Mouse (Mus musculus) forebrain, embryonic 12.5 days (tissue): ENCODE results near the gene Gnb4. TPM values are rescaled to one million over a fixed set of nuclear protein-coding genes. Genes with fewer than 3 reads are reported as not detected.

Experiments used
- ATAC-seq: fragments of 200-750 bp; cut with Nextera tagmentation; 2 replicates; pipeline ENCODE4 v1.8.0; 2017; ENCODE audit warnings: moderate TSS enrichment; ENCODE audit not compliant: low FRiP score
- H3K27ac ChIP-seq: fragments of 300-500 bp; sonication (generic); 2 replicates; pipeline ENCODE4 v1.5.1; 2016; ENCODE audit warnings: mild to moderate bottlenecking
- H3K27me3 ChIP-seq: fragments of 300-500 bp; sonication (generic); 2 replicates; pipeline ENCODE4 v1.6.1; 2016; ENCODE audit warnings: mild to moderate bottlenecking
- H3K36me3 ChIP-seq: fragments of 300-500 bp; sonication (generic); replicated peaks from 2 replicates; pipeline ENCODE4 v1.6.1; 2016; ENCODE audit warnings: mild to moderate bottlenecking
- H3K4me1 ChIP-seq: fragments of 300-500 bp; sonication (generic); 2 replicates; pipeline ENCODE4 v1.6.1; 2016
- H3K4me2 ChIP-seq: fragments of 300-500 bp; sonication (generic); 2 replicates; pipeline ENCODE4 v1.6.1; 2016; ENCODE audit warnings: mild to moderate bottlenecking, moderate library complexity
- H3K4me3 ChIP-seq: fragments of 300-500 bp; sonication (generic); replicated peaks from 2 replicates; pipeline ENCODE4 v1.5.1; 2016; ENCODE audit warnings: mild to moderate bottlenecking
- H3K9ac ChIP-seq: fragments of 300-500 bp; sonication (generic); 2 replicates; pipeline ENCODE4 v1.6.1; 2016; ENCODE audit warnings: mild to moderate bottlenecking
- H3K9me3 ChIP-seq: fragments of 300-500 bp; sonication (generic); 2 replicates; pipeline ENCODE4 v1.6.1; 2016
- WGBS: fragments of 180-500 bp; shearing (Covaris S2); methylation state at CpG from one replicate; pipeline ENCODE4 v1.1.7; 2016; 5-methylcytosine and 5-hydroxymethylcytosine counted together
- polyA plus RNA-seq: library from polyadenylated mRNA; unstranded; fragments of >200 nt; fragmentation: Nextera tagmentation; extraction: Ambion mirVana; gene quantifications from 2 replicates; pipeline ENCODE4 v1.2.1, GENCODE M21; 2016

Gnb4 gene
- 34.9 and 40.5 TPM in 2 replicates for polyA plus RNA-seq

DNA sequence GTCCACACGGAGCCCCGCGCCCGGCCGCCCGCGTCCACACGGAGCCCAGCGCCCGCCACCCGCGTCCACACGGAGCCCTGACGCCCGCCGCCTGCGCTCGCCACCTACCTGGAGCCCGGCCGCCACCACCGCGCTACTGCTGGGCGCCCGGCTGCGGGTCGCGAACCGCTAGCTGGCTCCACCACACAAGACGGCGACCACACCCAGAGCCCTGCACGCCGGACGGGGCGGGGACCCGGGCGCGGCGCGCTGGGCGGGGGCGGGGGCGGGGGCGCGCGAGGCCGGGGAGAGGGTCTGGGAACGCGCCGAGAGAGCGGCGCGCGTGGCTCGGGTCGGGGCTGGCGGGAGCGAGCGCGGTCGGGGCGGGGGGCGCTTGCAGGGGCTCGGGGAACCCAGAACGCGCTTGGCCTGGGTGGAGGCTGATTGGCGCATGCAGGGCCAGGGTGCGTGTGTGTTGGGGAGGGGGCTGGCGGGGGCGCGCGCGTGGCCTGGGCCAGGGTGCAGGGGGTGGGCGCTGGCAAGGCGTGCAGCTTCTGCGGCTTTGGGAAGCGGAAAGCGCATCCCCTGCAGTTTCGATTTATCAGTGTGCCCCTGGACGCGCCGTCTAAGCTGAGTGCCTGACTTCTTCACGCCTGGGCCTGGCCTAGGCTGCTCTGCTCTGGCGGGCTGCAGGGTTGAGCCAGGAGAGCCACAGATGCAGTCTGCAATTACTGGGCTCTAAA is at the start of gene Gnb4:
Gene Gnb4 (minus strand): TSS at position 255 of the 722 bp plus-strand sequence.
- H3K27me3 ChIP-seq: 0 out of 2 replicates have a peak, but pooled peaks cover 5% of the 10 kb centered on the region
- H3K9me3 ChIP-seq: no peaks in the 10 kb centered on the region
- peak within 1 kb of the TSS; percentile 75 for H3K4me3 ChIP-seq
- H3K4me1 ChIP-seq: 0 out of 2 replicates have a peak, but pooled peaks cover 6% of the 10 kb centered on the region
- no peak within 1 kb of the TSS; the same call in 1 of the 2 replicates for H3K27ac ChIP-seq
- peak within 1 kb of the TSS; percentile 65 for H3K9ac ChIP-seq
- no peaks in the 10 kb centered on the region for H3K36me3 ChIP-seq
- ATAC-seq: peak; percentile 91
- WGBS: under 1% methylated on average over 41 of the region's 83 CpGs
- peak within 1 kb of the TSS; percentile 60 for H3K4me2 ChIP-seq

DNA sequence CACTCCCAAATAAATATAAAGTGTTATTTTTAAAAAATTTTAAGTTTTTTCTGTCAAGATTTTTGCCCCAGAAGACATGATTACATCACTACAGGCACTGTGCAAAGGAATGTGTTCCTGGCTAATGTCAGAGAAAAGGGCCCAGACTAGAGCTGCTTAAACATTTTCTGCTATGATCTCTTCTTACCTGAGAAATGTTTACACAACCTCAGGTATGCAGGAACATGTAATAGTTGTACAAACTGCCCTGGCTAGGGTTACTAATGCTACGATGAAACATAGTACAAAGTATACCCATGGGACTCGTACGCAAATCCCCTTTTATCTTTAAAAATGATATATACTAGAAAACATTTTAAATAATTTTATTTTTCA is 45.2 kb upstream of the Gnb4 start:
- H3K36me3 ChIP-seq: no peaks in the 10 kb centered on the region
- no peak for ATAC-seq
- 93% methylated on average over 3 of the region's 3 CpGs for WGBS
- no peak overlapping the region for H3K9ac ChIP-seq
- H3K27me3 ChIP-seq: no peaks in the 10 kb centered on the region
- H3K4me3 ChIP-seq: no peak overlapping the region
- no peaks in the 10 kb centered on the region for H3K9me3 ChIP-seq
- H3K4me2 ChIP-seq: no peak overlapping the region
- no peak overlapping the region for H3K27ac ChIP-seq
- no peaks in the 10 kb centered on the region for H3K4me1 ChIP-seq

DNA sequence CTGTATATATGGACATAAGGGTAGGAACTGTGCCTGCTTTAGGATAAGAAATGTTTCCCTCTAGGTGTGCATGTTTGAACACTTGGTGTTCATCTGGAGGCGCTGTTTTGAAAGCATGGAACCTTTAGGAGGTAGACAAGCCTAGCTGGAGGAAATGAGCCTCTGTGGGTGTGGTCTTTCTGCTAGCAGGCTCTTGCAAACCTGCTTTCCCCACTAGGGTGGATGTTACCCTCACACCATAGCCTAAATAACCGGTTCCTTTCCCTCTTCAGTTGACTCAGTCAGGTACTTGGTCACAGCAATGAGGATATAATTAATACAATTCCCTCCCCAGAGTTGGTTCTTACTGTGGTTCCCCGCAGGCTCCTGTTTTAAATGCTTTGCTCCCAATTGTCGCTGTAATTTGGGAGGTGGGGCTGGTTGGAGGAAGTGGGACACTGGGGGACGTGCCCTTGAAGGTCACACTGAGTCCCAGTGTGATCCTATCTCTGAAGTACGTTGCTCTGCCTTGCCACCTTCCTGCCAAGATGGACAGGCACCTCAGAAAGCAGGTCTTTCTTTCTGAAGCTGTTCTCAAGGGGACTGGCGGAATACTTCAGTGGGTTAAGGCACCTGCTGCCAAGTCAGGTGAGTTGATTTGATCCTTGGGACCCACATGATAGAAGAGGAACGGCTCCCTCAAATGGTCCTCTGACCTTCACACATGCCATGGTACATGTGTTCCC is 44.6 kb upstream of the Gnb4 start:
- no peak overlapping the region for H3K9ac ChIP-seq
- no peaks in the 10 kb centered on the region for H3K27me3 ChIP-seq
- ATAC-seq: no peak
- no peak overlapping the region for H3K4me3 ChIP-seq
- no peaks in the 10 kb centered on the region for H3K4me1 ChIP-seq
- no peak overlapping the region for H3K4me2 ChIP-seq
- H3K9me3 ChIP-seq: no peaks in the 10 kb centered on the region
- H3K27ac ChIP-seq: no peak overlapping the region
- no peaks in the 10 kb centered on the region for H3K36me3 ChIP-seq
- WGBS: 81% methylated on average over 8 of the region's 8 CpGs

DNA sequence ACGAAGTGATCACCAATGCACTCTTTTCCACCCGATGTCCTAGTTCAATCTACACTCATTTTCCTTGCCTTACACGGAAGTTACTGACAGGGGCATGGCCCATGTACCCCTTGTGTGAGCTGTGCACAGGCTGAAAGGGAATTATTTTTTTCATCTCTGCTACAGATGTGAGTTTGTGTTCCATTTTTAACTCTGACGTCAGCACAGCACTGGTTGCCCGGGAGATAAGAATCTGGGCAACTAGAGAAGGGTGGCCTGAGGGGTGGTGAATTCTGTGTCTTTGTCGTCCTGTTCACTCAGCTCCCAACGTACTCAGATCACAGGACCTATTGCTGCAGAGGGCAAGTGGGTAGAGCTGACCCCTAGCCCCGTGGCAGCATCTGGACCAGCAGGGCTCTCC is 43.9 kb upstream of the Gnb4 start:
- no peak overlapping the region for H3K4me3 ChIP-seq
- no peak overlapping the region for H3K27ac ChIP-seq
- H3K4me2 ChIP-seq: no peak overlapping the region
- no peaks in the 10 kb centered on the region for H3K9me3 ChIP-seq
- no peak overlapping the region for H3K9ac ChIP-seq
- H3K4me1 ChIP-seq: no peaks in the 10 kb centered on the region
- WGBS: 64% methylated on average over 8 of the region's 8 CpGs
- no peaks in the 10 kb centered on the region for H3K36me3 ChIP-seq
- ATAC-seq: no peak
- no peaks in the 10 kb centered on the region for H3K27me3 ChIP-seq

DNA sequence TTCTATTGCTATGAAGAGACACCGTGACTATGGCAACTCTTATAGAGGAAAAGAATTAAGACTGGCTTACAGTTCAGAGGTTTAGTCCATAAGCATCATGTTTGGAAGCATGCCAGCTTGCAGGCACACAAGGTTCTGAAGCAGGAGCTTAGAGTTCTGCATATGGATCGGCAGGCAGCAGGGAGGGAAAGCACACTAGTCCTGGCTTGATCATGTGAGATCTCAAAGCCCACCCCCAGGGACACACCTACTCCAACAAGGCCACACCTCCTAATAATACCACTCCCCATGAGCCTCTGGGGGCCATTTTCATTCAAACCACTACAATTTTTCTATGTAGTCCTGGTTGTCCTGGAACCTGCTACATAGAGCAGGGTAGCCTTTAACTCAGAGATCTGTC is 43.1 kb upstream of the Gnb4 start:
- H3K36me3 ChIP-seq: no peaks in the 10 kb centered on the region
- ATAC-seq: no peak
- H3K4me2 ChIP-seq: no peak overlapping the region
- H3K4me1 ChIP-seq: no peaks in the 10 kb centered on the region
- H3K9me3 ChIP-seq: no peaks in the 10 kb centered on the region
- H3K27me3 ChIP-seq: no peaks in the 10 kb centered on the region
- WGBS: 88% methylated on average over 2 of the region's 2 CpGs
- no peak overlapping the region for H3K4me3 ChIP-seq
- H3K27ac ChIP-seq: no peak overlapping the region
- no peak overlapping the region for H3K9ac ChIP-seq

DNA sequence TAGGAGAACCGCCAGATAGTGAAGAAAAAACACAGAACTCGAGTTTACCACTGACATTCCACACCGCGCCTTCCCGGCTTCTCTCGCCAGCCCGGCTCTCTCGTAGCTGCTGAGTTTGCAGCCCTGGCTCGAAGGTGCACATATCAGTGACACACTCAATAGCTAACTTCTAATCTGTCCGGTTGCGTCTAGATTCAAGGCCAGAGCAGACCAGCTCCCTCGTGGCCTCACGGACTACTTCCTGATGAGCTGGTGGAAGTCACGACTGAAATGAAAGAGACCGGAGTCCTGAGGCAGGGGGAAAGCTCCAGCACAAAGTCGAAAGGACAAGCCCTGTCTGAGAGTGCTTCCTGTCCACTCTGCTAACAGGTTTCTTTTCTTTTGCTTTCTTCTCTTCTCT is 42.4 kb upstream of the Gnb4 start:
- Histone ChIP-seq H3K36me3 (no peaks in the 10 kb centered on the region), H3K4me2 (no peak overlapping the region), H3K4me3 (no peak overlapping the region), H3K9me3 (no peaks in the 10 kb centered on the region), H3K27ac (no peak overlapping the region), H3K4me1 (no peaks in the 10 kb centered on the region), H3K9ac (no peak overlapping the region), H3K27me3 (no peaks in the 10 kb centered on the region)
- WGBS: 88% methylated on average over 16 of the region's 16 CpGs
- no peak for ATAC-seq

DNA sequence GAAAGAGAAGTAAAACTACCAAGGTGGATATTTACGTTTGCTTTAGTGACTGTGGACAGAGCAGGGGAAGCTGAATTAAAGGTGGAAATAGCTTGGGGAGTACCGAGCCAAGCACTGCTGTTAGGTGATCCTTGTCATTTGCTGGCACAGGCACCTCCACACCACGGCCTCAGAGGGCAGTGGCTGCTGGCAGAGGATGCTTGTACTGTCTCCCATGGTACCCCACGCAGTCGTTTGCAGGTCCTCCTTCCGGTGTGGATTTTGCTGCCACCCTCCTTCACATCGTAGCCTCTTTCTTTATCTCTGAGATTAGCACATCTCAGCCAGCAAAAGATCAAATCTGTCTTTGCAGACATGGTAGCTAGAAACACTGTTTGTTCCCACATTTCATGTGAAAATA is 42.0 kb upstream of the Gnb4 start:
- Histone ChIP-seq H3K9me3 (no peaks in the 10 kb centered on the region), H3K4me2 (no peak overlapping the region), H3K36me3 (no peaks in the 10 kb centered on the region), H3K4me1 (no peaks in the 10 kb centered on the region), H3K27ac (no peak overlapping the region), H3K4me3 (no peak overlapping the region), H3K27me3 (no peaks in the 10 kb centered on the region), H3K9ac (no peak overlapping the region)
- 86% methylated on average over 7 of the region's 7 CpGs for WGBS
- no peak for ATAC-seq

DNA sequence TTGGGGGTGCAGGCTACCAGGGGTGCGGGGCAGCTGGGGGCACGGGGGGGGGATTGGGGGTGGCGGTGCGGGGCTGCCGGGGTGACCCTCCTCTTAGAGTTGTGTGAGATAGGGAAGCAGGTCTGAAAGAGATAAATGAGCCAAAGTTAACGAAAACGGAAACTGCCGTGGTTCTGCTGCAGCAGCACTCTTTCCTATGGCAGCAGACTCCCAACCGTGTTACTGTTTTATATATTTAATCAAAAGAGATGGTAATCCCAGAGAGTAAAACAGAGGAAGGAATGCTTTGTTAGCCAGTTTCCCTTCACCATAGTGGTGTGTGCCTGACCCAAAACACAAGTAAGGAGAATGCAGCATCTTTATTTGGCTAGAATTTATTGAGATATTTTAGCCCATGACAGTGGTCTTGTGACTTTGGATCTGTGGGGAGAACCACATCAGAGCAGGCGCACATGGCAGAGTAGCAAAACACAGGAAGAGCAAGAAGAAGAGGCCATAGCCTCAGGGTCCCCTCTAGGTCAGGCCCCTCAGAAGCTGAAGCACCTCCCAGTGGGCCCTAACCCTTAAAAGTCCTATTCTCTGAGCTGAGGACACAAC is 40.1 kb upstream of the Gnb4 start:
- Histone ChIP-seq H3K4me1 (no peaks in the 10 kb centered on the region), H3K36me3 (no peaks in the 10 kb centered on the region), H3K27me3 (no peaks in the 10 kb centered on the region), H3K4me3 (no peak overlapping the region), H3K9ac (no peak overlapping the region), H3K9me3 (no peaks in the 10 kb centered on the region), H3K4me2 (no peak overlapping the region), H3K27ac (no peak overlapping the region)
- 86% methylated on average over 10 of the region's 10 CpGs for WGBS
- ATAC-seq: no peak

DNA sequence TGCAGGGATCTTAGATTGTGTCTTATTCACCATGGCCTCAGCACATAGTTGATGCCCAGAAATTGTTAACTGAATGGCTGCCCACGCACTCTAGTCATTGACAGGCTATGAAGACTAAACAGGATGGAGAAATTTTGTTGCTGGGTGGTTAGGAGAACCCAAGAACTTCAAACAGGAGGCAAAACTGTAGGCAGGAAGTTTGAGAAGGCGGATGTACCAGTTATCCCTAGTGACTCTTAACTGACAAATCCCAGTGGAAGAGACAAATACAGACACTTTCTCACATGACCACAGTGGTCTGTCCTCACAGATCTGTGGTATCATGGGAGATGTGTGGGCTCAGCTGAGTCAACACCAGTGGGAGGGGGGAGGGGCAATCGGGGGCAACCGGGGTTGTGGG is 39.6 kb upstream of the Gnb4 start:
- H3K27me3 ChIP-seq: no peaks in the 10 kb centered on the region
- H3K9ac ChIP-seq: no peak overlapping the region
- 93% methylated on average over 4 of the region's 4 CpGs for WGBS
- H3K9me3 ChIP-seq: no peaks in the 10 kb centered on the region
- H3K4me1 ChIP-seq: no peaks in the 10 kb centered on the region
- no peak overlapping the region for H3K4me2 ChIP-seq
- H3K36me3 ChIP-seq: no peaks in the 10 kb centered on the region
- H3K27ac ChIP-seq: no peak overlapping the region
- no peak overlapping the region for H3K4me3 ChIP-seq
- no peak for ATAC-seq

DNA sequence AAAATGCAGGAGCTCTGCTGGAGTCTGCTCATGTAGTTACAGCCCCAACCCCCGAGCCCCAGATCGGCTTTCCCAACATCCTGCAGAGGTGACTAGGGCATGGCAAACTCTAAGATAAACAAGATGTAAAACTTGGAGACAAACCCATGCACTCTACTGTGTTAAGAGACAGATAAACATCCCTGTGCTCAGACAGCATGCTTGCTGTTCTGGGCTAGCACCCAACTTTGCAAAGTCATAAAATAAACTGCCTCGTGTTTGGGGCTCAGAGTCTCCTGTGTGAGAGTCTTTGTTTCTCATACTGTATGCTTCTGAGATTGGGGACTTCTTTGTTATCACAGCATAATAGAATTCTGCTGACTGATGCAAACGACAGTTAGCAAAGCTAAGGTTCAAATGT is 36.4 kb upstream of the Gnb4 start:
- no peaks in the 10 kb centered on the region for H3K9me3 ChIP-seq
- H3K4me2 ChIP-seq: no peak overlapping the region
- no peaks in the 10 kb centered on the region for H3K4me1 ChIP-seq
- ATAC-seq: no peak
- no peak overlapping the region for H3K27ac ChIP-seq
- no peak overlapping the region for H3K4me3 ChIP-seq
- no peaks in the 10 kb centered on the region for H3K36me3 ChIP-seq
- no peaks in the 10 kb centered on the region for H3K27me3 ChIP-seq
- WGBS: 89% methylated on average over 4 of the region's 4 CpGs
- no peak overlapping the region for H3K9ac ChIP-seq

DNA sequence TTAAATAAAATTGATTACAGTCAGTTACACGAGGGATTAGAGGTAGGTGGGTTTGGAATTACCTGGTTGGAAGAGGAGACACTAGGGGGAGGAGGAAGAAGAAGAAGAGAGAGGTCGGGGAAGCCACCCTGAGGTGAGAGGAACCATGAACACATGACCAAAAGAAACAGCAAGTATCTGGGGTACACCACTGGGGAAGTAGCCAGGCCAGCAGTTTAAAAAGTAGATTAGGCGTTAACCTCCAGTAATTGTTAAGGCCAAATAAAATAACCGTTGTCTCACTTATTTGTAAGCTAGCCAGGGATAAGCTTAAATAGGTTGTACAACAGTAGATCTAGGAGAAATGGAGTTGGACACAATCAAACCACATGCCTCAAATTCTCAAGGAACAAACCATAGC is 32.9 kb upstream of the Gnb4 start:
- WGBS: 77% methylated on average over 4 of the region's 4 CpGs
- no peak for ATAC-seq

DNA sequence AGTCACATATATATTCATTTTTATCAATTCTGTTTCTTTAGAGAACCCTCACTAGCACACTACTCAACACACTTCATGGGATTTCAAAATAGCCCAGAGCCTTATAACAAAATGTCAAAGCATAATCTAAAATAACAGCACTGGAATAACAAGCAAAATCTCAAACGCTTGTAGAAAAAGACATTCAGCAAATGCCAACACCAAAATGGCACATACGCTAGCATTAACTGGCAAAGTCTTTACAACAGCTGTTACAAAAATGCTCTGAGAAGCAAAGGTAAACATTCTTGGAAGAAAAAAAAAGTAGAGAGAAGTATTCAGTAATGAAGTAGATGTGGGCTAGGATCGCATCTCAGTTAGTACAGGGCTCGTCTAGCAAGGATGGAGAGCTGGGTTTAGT is 30.5 kb upstream of the Gnb4 start:
- no peak overlapping the region for H3K27ac ChIP-seq
- no peak overlapping the region for H3K9ac ChIP-seq
- H3K4me3 ChIP-seq: no peak overlapping the region
- no peak for ATAC-seq
- no peaks in the 10 kb centered on the region for H3K36me3 ChIP-seq
- H3K9me3 ChIP-seq: no peaks in the 10 kb centered on the region
- WGBS: 91% methylated on average over 4 of the region's 4 CpGs
- H3K4me1 ChIP-seq: no peaks in the 10 kb centered on the region
- H3K27me3 ChIP-seq: no peaks in the 10 kb centered on the region
- H3K4me2 ChIP-seq: no peak overlapping the region

More for the DNA sequence above, 32.9 kb upstream of the Gnb4 start:
- Histone ChIP-seq H3K36me3 (no peaks in the 10 kb centered on the region), H3K4me1 (no peaks in the 10 kb centered on the region), H3K9me3 (no peaks in the 10 kb centered on the region), H3K27ac (no peak overlapping the region), H3K4me2 (no peak overlapping the region), H3K9ac (no peak overlapping the region), H3K4me3 (no peak overlapping the region), H3K27me3 (no peaks in the 10 kb centered on the region)
